Mouse (Mus musculus) testis, postnatal 14 days (tissue): ENCODE results near the gene Rreb1.
"Not testable (repeated sequence)": the region's sequence is repeated elsewhere in the genome, so short reads cannot be mapped to it uniquely, and the experiment has no call there.

ENCODE experiments used
- DNase-seq: peaks from one replicate; pipeline ENCODE4 v3.0.0; 2021; ENCODE audit warnings: low spot score

Gene Rreb1

GRCm38 (mm10) chr13:37827263-37827995 lies 49.2 kb downstream of the Rreb1 start:
- DNase-seq, result peak; percentile 62

GRCm38 (mm10) chr13:37827996-37828579 lies 49.9 kb downstream of the Rreb1 start:
- no peak for DNase-seq

GRCm38 (mm10) chr13:37828928-37829327 lies 50.7 kb downstream of the Rreb1 start:
- DNase-seq, result no peak

DNA sequence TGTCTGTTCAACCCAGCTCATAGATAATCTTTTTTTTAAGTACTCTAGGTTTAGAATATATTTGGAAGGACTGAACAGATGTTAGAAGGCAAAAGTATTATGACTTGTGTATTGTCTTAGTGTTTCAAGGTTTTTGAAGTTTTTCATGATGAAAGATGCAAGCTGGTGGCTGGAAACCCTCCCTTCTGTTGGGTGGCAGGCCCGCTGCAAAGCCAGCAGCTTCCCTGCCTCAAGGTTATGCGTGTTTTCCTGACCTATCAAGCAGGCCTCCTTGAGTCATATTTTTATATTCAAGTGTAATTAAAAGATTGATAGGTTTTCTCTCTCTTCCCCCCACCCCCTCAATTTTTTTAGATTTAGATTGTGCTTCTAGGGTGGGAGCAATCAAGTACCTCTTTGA lies 52.1 kb downstream of the Rreb1 start:
- DNase-seq, result no peak

DNA sequence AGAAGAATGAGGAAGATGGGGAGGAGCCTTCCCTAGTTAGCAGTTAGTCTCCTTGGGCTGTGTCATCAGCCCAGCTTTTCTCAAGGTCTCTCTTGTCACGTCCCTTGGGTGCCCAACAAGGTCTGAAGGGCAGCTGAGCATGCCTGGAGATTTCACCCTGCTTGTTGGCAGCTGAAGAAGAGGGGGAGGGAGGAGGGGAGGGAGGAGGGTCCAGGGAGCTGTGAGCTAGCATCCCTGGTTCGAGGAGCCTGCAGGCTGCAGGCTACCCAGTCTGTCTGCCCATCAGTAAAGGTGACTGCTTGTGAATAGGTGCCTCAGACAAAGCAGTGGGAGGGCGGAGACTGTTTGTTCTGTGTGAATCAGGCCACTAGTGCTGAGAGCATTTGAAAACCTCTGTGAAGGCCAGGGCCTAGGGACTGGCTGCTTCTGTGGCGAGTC lies 52.7 kb downstream of the Rreb1 start:
- no peak for DNase-seq

DNA sequence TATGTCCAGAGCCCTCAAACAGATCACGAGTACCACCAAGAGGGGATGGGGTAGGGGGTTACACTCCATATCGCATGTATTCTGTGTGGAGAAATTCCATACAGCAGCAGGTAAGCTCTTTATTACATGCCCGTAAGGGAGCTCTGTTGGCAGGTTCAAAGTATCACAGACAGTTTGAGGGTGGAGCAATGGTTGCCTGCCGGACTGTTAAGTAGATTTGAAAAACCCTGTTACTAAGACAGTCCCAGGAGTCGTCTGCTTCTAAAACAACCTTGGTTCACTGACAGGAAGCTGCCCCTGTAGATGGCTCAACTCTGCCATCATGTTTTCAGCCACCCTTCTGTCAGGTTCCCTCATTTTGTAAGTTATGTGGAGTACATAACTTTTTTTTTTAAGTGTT lies 54.3 kb downstream of the Rreb1 start:
- DNase-seq, result no peak

GRCm38 (mm10) chr13:37833500-37833899 lies 55.3 kb downstream of the Rreb1 start:
- DNase-seq, result no peak

DNA sequence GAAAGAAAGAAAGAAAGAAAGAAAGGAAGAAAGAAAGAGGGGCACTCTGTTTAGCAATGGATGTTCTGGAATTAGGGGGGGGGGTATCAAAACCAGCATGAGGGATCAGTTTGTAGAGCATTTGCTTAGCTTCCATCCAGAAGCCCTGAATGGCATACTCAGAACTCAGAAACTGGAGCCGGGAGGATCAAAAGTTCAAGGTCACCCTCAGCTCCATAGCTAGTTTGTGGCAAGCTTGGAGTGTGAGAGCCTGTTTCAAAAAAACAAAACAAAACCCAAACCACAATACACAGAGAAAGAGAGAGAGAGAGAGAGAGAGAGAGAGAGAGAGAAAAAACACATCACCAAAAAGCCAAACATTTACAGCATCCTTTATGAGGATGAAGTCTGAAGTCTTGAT lies 57.1 kb downstream of the Rreb1 start:
- DNase-seq, result no peak

DNA sequence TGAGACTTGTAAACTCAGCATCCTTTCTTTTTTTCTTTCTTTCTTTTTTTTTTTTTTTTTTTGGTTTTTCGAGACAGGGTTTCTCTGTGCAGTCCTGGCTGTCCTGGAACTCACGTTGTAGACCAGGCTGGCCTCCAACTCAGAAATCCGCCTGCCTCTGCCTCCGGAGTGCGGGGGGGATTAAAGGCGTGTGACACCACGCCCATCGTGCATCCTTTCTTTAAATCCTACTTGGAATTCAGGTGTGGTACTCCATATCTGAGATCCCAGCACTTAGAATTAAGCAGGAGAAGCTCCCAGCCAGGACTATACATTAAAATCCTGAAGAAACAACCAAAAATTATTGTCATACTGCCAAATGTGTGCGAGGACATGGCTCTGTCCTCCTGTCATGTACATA lies 57.6 kb downstream of the Rreb1 start:
- not testable (repeated sequence) for DNase-seq

- DNase-seq, result no peak
Observed at GRCm38 (mm10) chr13:37837372-37837771, 59.2 kb downstream of the Rreb1 start.

DNA sequence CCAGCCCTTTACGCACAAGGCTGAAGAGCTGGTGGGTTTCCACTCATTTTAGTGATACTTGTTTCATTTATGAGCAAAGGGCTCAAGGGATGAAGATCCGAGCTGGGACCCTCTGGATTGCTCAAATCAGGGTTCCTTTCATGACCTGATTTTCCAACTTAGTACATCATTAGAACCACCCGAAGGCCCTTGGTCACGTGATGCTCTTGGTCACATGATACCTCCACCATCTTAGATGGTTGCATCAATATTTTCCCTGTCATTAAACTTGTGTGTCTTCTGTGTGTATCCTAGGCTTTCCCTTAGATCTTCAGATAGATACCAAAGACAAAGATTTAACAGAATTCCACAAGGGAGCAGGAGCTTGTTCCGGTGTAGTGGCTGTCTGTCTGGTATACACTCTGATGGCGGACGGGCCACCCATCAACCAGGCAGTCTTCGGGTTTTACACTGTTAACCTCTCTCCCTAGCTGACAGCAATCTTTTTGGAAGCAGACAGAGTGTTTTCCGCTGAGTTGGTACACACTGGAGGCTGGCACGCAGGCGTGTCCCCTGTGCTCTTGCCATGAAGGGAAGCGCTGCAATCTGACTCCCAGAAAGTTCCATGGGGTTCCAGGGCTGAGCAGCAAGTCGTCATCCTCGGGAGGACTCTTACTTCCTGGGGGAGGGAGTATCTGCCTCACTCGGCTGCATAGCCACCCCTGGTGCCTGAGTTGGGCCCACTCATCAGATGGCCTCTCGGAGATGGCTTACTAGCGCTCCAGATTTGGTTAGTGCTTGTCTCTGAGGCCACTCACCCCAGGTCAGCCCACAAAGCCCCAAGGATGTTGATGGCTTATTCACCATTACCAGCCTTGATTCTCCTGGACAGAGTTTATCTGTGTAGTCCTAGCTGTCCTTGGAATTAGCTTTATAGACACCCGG lies 60.3 kb downstream of the Rreb1 start:
- DNase-seq, result no peak

DNA sequence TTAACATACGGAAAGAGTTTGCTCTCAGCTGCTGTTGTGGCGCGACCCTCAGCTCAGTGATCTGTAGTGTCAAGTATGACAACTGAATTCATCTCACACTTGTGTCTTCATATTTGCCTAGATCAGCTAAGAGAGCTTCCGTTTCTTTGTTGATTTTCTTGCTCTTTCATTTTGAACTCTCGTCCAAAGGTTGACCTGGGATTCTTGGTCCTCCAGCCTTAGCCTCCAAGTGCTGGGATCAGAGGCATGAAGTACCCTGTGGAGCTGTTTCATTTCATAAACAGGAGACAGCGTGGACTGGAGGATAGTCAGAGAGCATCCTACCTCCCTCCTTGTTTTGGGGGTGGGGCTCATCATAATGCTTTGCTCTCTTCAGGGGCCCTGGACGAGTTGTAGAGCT lies 65.0 kb downstream of the Rreb1 start:
- no peak for DNase-seq

DNA sequence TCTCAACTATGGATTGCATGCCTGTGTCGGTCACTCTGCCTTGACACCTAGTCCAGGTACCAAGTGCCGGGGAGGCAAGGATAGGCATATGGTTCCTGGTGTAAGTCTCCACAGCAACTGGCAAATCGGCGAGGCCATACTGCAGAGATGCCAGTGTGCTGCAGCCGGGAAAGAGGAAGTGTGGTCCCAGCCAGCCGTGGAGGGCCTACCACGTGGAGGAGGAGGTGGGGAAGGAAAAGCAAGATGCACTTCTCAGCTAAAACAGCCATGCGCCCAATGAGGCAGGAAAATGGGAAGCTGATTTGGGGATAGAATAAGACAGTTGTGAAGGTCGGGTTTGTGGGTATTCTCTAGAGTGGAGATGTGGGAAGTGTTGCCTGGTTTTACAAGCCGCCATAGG lies 65.6 kb downstream of the Rreb1 start:
- DNase-seq, result no peak

DNA sequence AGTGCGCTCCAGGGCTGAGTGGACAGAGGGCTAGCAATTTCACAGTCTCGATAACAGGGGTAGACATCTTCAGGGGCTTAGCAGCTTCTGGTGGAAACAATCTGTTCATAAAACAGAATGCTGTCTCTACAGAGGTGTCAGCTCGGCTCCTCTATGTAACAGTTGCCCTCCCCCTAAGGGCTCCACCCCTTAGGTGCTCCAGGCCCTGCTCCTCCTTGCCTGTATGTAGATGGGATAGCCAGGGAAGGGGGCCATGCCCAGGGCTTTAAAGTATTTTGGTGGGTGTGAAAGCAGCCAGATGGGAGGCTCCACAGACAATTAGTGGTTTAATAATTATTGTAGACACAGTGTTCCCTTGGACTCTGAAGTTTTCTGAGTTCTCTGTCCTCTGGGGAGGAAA lies 67.0 kb downstream of the Rreb1 start:
- DNase-seq, result no peak

GRCm38 (mm10) chr13:37845641-37846040 lies 67.4 kb downstream of the Rreb1 start:
- no peak for DNase-seq

- DNase-seq, result no peak
Observed at GRCm38 (mm10) chr13:37846507-37846906, 68.3 kb downstream of the Rreb1 start.

DNA sequence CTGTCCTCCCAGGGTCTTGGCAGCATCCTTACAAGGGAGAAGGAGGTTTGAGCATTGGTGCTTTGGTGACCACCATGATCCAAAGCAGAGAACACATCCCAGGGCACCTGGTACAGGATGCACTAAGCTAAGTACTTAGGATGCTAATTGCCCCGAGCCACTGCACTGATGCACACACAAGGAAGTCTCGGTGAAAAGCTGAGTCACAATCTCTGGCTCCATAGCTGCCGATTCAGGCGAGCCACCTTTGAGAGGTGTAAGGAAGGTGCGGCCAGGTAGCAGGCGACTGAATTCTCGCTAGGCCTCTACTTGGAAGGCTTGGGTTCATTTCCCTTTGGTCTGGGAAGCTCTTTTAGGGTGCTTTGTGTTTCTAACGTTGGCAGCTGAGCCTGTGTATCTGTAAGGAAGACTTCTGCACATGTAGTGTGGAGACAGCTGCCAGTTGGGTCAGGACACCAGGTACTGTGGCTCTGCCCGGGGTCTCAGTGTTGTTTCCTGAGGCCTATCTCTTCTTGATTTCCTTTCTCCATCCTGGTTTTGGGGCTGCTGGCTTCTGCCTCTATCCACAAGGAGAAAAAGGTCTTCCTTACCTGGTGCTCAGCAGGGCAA lies 68.9 kb downstream of the Rreb1 start:
- no peak for DNase-seq

DNA sequence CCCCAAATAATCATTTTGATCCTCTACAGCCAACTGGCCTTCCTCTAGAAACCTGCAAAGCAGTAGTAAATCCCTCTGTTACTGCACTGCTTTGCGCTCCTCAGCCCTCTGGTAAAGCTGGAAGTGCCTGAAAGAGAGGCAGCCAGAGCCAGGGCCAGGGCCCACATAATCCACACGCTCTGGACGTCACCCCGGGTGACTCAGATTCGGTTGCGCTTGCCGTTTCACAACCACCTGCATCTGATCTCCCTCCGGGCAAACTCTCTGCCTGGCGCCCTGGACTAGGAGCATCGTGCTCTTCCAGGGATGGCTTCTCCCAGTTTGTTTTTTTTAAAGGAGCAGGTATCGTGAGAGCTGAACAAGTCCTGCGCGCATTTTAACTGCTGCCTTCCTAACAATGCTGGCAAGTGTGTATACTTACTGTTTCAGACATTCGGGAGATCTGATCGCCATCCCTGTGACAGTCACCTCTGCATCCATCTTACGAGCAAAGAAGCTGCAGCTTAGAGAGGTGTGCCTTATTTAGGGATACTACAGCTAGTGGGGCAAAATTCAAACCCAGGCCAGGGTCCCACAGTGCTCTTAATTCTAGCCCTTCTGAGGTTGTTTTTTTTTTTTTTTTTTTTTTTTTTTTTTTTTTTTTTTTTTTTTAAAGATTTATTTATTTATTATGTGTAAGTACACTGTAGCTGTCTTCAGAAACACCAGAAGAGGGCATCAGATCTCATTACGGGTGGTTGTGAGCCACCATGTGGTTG lies 69.6 kb downstream of the Rreb1 start:
- DNase-seq, result no peak

DNA sequence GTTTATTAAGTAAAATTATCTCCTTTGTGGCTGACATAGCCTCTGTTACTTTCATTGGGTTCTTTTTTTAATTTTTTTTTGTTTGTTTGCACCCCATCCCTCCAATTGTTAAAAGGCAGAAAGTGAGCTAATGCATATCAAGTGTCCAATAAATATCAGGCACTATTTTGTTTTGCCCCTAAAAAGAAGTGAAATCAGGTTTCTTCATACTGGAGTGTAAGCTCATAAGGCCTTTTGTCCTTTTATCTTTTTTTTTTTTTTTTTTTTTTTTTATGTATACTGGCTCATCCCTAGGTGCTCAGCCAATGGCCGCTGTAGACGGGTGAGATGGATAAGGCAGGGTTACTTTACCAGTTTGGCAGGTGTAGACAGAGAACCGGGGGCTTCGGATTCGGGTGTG lies 70.2 kb downstream of the Rreb1 start:
- DNase-seq, result no peak

DNA sequence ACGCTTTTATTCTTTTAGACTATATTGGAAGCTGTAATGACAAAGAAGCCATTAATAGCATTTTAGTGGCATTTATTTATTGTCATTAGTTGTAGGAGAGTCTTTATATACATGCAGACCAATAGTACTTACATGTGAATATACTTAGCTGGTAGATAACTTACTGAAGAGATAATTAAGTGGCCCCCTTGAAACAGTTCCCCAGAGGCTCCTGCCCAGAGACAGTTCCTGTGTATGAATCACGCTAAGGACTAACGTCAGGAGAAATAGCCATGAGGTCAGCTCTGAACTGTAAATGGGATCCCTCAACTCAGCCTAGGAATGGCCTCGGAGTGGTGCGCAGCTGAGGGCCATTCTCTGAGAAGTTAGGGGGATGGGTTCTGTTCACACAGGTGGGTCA lies 73.4 kb downstream of the Rreb1 start:
- no peak for DNase-seq

DNA sequence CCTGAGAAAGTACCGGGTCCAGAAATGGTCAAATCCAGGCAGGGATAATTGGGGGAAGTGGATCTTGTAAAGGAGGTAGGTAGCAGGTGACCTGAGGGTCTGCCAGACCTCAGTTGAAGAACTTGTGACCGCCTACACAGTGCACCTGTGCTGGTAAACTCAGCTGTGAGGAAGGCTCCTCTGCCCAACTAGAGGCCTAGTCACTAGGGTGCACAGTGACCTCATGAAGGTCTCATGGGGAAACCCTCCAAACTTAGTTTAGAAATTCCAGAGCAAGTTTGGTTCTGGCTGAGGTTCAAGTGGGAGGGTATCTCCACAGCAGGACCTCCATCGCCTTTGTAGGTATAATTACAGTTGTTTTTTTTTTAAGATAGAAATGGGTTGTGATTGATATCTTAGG lies 74.7 kb downstream of the Rreb1 start:
- DNase-seq, result no peak

DNA sequence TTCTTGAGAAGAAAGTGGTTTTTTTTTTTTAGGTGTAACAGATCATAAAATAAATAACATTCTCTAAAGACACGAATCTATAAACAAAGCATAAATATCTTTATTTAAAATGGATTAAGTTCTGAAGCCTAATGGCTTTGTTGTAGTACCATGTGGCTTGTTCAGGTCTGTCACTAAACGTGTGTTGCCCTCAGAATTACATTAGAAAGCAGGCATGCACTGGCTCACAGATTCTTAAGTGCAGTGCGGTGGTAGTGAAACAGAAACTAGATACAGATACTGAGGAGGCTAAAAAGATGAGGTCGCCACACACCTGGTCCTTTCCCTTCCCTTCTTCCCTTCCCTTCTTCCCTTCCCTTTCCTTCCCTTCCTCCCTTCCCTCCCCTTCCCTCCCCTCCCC lies 75.2 kb downstream of the Rreb1 start:
- no peak for DNase-seq
